In the genomic region with DNA sequence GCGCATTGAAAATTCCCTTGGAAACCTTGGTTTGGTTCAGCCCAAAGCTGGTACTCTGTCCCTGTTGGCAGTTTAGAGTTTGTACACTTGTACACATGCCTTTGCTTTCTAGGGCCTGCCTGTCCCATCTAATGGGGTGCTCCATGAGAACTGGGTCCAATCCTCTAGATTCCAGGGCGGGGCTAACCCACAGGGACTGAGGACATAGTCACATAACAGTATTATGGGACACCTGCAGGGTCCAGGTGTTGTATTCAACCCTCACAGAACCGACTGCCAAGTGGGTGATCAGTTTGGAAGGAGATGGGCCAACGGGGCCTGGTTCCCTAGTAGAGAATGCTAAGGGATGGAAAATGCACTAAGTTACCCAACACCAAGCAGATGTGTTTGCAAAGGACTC, we compare ENCODE assay signal across 22 mouse cellular contexts.
"Had no signal": no experiment of that assay in that cellular context is flagged by ENCODE, and none has a peak within 500 bp of the region (broad histone marks: within the 10 kb centered on the region; RNA-seq: fewer than 3 reads in every experiment).

No protein-coding gene starts in this region.

- H3K4me2 ChIP-seq: liver, embryonic 11.5 days; lung, embryonic 14.5 days; midbrain, embryonic 13.5 days; neural tube, embryonic 12.5 days; neural tube, embryonic 15.5 days; stomach, embryonic 15.5 days had no signal

- H3K27me3 ChIP-seq: megakaryocyte, embryonic 14.5 days; midbrain, embryonic 13.5 days; neural tube, embryonic 12.5 days; neural tube, embryonic 15.5 days; stomach, embryonic 15.5 days had no signal

- ATAC-seq: inflammation-experienced regulatory T-cells, adult 6 months; intestine, embryonic 16.5 days; liver, postnatal 0 days; midbrain, embryonic 13.5 days had no signal

- H3K9me3 ChIP-seq: megakaryocyte, embryonic 14.5 days; midbrain, embryonic 10.5 days; midbrain, embryonic 13.5 days; neural tube, embryonic 12.5 days; neural tube, embryonic 15.5 days; stomach, embryonic 15.5 days had no signal

- H3K9ac ChIP-seq: liver, embryonic 14.5 days; liver, postnatal 0 days; lung, embryonic 14.5 days; midbrain, embryonic 13.5 days; neural tube, embryonic 12.5 days; neural tube, embryonic 15.5 days; stomach, embryonic 15.5 days had no signal

- H3K27ac ChIP-seq: liver, embryonic 14.5 days; midbrain, embryonic 10.5 days; midbrain, embryonic 13.5 days; neural tube, embryonic 12.5 days; neural tube, embryonic 15.5 days had no signal

- H3K4me3 ChIP-seq: megakaryocyte, embryonic 14.5 days; midbrain, embryonic 10.5 days; midbrain, embryonic 13.5 days; neural tube, embryonic 12.5 days; neural tube, embryonic 15.5 days; stomach, embryonic 15.5 days had no signal

- DNase-seq: kidney, adult 18-20 months; kidney, adult 9 months; kidney, postnatal 14 days; layer of hippocampus, adult 9-11 months; lung, postnatal 36 days; right cerebral cortex, adult 18-20 months; right cerebral cortex, postnatal 25 days; spleen, adult 18-20 months; thymus, adult 18-20 months; thymus, postnatal 36 days had no signal
